ENCODE assay signal across 19 mouse cellular contexts in genomic region chr6:84567696-84568095, GRCm38 (mm10). TPM values are rescaled to one million over a fixed set of nuclear protein-coding genes. Genes with fewer than 3 reads are reported as not detected.
DNase-seq lines count a peak whose midpoint lies in the region; ATAC-seq and TF ChIP-seq lines count a peak whose summit lies in the region.
"Had no signal": no experiment of that assay in that cellular context is flagged by ENCODE, and none has a peak within 500 bp of the region (broad histone marks: within the 10 kb centered on the region; RNA-seq: fewer than 3 reads in every experiment).

No protein-coding gene starts in this region.

- DNase-seq in cerebellum, postnatal 25 days: peak; percentile 29 to 58
- no peak for DNase-seq in cerebellum, adult 11-12 months
- peak; percentile 65 for DNase-seq in midbrain, embryonic 14.5 days
- DNase-seq in midbrain, embryonic 11.5 days (ENCODE audit: low spot score, missing footprints): no peak
- peak; percentile 82 for DNase-seq in adrenal gland, adult 2 months
- DNase-seq in hindbrain, postnatal 0 days (ENCODE audit: low spot score): peak; percentile 84
- no peak for DNase-seq in layer of hippocampus, adult 9-11 months
- no peak for DNase-seq in heart, postnatal 25 days (ENCODE audit: low spot score)
- DNase-seq: heart, adult 11 months; heart, postnatal 4 days; kidney, adult 18-20 months; kidney, postnatal 10 days; lung, postnatal 10 days; right cerebral cortex, postnatal 25 days had no signal

- no peak overlapping the region for H3K4me2 ChIP-seq in midbrain, embryonic 14.5 days (ENCODE audit: low read length)
- no peak overlapping the region for H3K4me2 ChIP-seq in midbrain, embryonic 11.5 days
- no peak overlapping the region for H3K4me2 ChIP-seq in hindbrain, postnatal 0 days (ENCODE audit: low read depth, low read length)
- H3K4me2 ChIP-seq: forebrain, embryonic 13.5 days; heart, embryonic 13.5 days had no signal

- H3K4me1 ChIP-seq in midbrain, embryonic 14.5 days (ENCODE audit: control insufficient read depth, insufficient read depth, low read length): peaks cover 9% of the 10 kb centered on the region
- peaks cover 8% of the 10 kb centered on the region for H3K4me1 ChIP-seq in midbrain, embryonic 11.5 days (ENCODE audit: control insufficient read depth, insufficient read depth, low read length)
- peaks cover 7% of the 10 kb centered on the region; the same call in 1 of the 2 replicates for H3K4me1 ChIP-seq in hindbrain, postnatal 0 days (ENCODE audit: insufficient read depth, low read length)

- H3K27ac ChIP-seq in midbrain, embryonic 14.5 days (replicated peaks; ENCODE audit: low read depth, low read length): no peak overlapping the region
- H3K27ac ChIP-seq in midbrain, embryonic 11.5 days (ENCODE audit: low read depth, low read length): no peak overlapping the region
- H3K27ac ChIP-seq in hindbrain, postnatal 0 days: no peak overlapping the region
- H3K27ac ChIP-seq: embryonic facial prominence, embryonic 10.5 days; forebrain, embryonic 13.5 days; heart, embryonic 13.5 days had no signal

- 0 out of 2 replicates have a peak, but pooled peaks have one; percentile 15 for ATAC-seq in midbrain, embryonic 14.5 days (ENCODE audit: low FRiP score, low TSS enrichment)
- no peak for ATAC-seq in midbrain, embryonic 11.5 days (ENCODE audit: low FRiP score)
- ATAC-seq in hindbrain, postnatal 0 days: peak; percentile 68
- ATAC-seq: forebrain, embryonic 13.5 days had no signal

- H3K36me3 ChIP-seq in midbrain, embryonic 14.5 days (ENCODE audit: control insufficient read depth, insufficient read depth, low read length): no peaks in the 10 kb centered on the region
- no peaks in the 10 kb centered on the region for H3K36me3 ChIP-seq in midbrain, embryonic 11.5 days (ENCODE audit: control insufficient read depth, insufficient read depth, low read length)
- H3K36me3 ChIP-seq in hindbrain, postnatal 0 days (ENCODE audit: insufficient read depth, low read length): no peaks in the 10 kb centered on the region
- H3K36me3 ChIP-seq: heart, embryonic 13.5 days had no signal

- H3K27me3 ChIP-seq in midbrain, embryonic 14.5 days (ENCODE audit: control insufficient read depth, insufficient read depth, low read length): no peaks in the 10 kb centered on the region
- no peaks in the 10 kb centered on the region for H3K27me3 ChIP-seq in midbrain, embryonic 11.5 days (ENCODE audit: control insufficient read depth, insufficient read depth, low read length)
- H3K27me3 ChIP-seq in hindbrain, postnatal 0 days (ENCODE audit: insufficient read depth, low read length): no peaks in the 10 kb centered on the region
- H3K27me3 ChIP-seq: forebrain, embryonic 13.5 days had no signal

- 55% methylated on average over 4 of the region's 4 CpGs for WGBS in midbrain, embryonic 14.5 days
- WGBS in midbrain, embryonic 11.5 days: 76% methylated on average over 4 of the region's 4 CpGs
- WGBS in hindbrain, postnatal 0 days: 25% methylated on average over 4 of the region's 4 CpGs

- no peak overlapping the region for H3K4me3 ChIP-seq in midbrain, embryonic 14.5 days (replicated peaks; ENCODE audit: low read depth, low read length)
- H3K4me3 ChIP-seq in midbrain, embryonic 11.5 days (ENCODE audit: low read depth, low read length): no peak overlapping the region
- H3K4me3 ChIP-seq in hindbrain, postnatal 0 days (ENCODE audit: low read length): no peak overlapping the region
- H3K4me3 ChIP-seq: embryonic facial prominence, embryonic 10.5 days; forebrain, embryonic 13.5 days; heart, embryonic 13.5 days; megakaryocyte, embryonic 14.5 days; myocyte had no signal

- intact Hi-C loops in heart, postnatal 25 days (cut with DNase I): no loop called here

- H3K9me3 ChIP-seq in midbrain, embryonic 14.5 days (ENCODE audit: control insufficient read depth, low read length): no peaks in the 10 kb centered on the region
- no peaks in the 10 kb centered on the region for H3K9me3 ChIP-seq in midbrain, embryonic 11.5 days (ENCODE audit: control insufficient read depth, low read length)
- no peaks in the 10 kb centered on the region for H3K9me3 ChIP-seq in hindbrain, postnatal 0 days (ENCODE audit: low read length)
- H3K9me3 ChIP-seq: embryonic facial prominence, embryonic 10.5 days; forebrain, embryonic 13.5 days; heart, embryonic 13.5 days; megakaryocyte, embryonic 14.5 days had no signal

- TF ChIP-seq CTCF in hindbrain, postnatal 0 days (IDR thresholded peaks at IDR 0.05; ENCODE audit: low read depth): peak; percentile 36; the same call in 1 of the 2 replicates

- no peak overlapping the region for H3K9ac ChIP-seq in midbrain, embryonic 14.5 days (replicated peaks; ENCODE audit: low read length)
- H3K9ac ChIP-seq in midbrain, embryonic 11.5 days (ENCODE audit: low read length): no peak overlapping the region
- no peak overlapping the region for H3K9ac ChIP-seq in hindbrain, postnatal 0 days (replicated peaks; ENCODE audit: low read length)
- H3K9ac ChIP-seq: forebrain, embryonic 13.5 days; heart, embryonic 13.5 days had no signal

RNA-seq across cellular contexts. Expression of gene Cyp26b1, which starts 26.0 kb away (rescaled TPM):
- polyA plus RNA-seq in midbrain, embryonic 14.5 days (2014; fragmentation: Nextera tagmentation; extraction: Ambion mirVana): 21.9 and 29.5 TPM in 2 replicates
- polyA plus RNA-seq in midbrain, embryonic 11.5 days (2014; fragmentation: Nextera tagmentation; extraction: Ambion mirVana): 3.1 and 3.7 TPM in 2 replicates
- total RNA-seq in adrenal gland, adult 2 months (2021): 10 to 100 TPM; 25.6 to 28.6 TPM
- polyA plus RNA-seq in adrenal gland, adult 2 months (2012; rRNA removed): 1.2 and 6.4 TPM in 2 replicates
- total RNA-seq in hindbrain, postnatal 0 days (2014; rRNA removed): 78.9 and 90.5 TPM in 2 replicates
- 32.5 and 33.1 TPM in 2 replicates for polyA plus RNA-seq in hindbrain, postnatal 0 days (2015; fragmentation: Nextera tagmentation; extraction: Ambion mirVana)
- 10 to 100 TPM in 1 of 2 experiments, 1 to 10 TPM in 1; 2.4 to 23.4 TPM for total RNA-seq in heart, postnatal 25 days (2021)

Comparison
In these comparisons a context has a peak if more than half of its experiments do, and no peak if none do; other contexts are left out.
1. DNase-seq: peak in cerebellum, postnatal 25 days (2 of 2), midbrain, embryonic 14.5 days (single experiment), adrenal gland, adult 2 months (single experiment) and hindbrain, postnatal 0 days (single experiment); none in cerebellum, adult 11-12 months (single experiment), midbrain, embryonic 11.5 days (single experiment), layer of hippocampus, adult 9-11 months (single experiment) and heart, postnatal 25 days (single experiment).